Mouse (Mus musculus): ENCODE data around the gene Rtn4. TPM values are rescaled to one million over a fixed set of nuclear protein-coding genes. Genes with fewer than 3 reads are reported as not detected.

Gene Rtn4
- total and polyA plus RNA-seq, 3 experiments = 95.8 to 224 (median 168) TPM

DNA sequence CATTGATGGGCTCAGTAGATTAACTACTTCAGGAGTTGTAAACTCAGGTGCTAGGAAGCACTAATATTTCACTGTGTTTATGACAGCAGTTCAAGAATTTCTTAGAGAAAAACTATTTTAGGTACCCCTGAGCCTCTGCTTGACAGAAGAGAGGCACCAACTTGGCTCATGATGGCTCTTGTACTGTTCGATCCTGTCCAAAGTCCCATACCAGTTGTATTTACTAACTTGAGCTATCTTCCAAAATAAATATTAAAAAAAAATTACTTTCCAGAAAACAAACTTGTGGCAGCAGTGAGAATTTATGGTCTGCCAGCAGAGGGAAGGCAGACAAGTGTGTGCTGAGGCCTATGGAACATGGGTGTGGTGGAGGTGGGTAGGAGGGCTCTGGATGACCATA, 70.0 kb downstream of the Rtn4 start:
- no peak for DNase-seq (ENCODE audit: extremely low read depth)
- Histone ChIP-seq H3K4me1 (ENCODE audit: control insufficient read depth in 1 of 2, insufficient read depth in 2 of 2) (peaks cover 3 to 15% of the 10 kb centered on the region in 2 experiments; a peak in 2 of 4 replicates), H3K27me3 (replicated peaks) (no peaks in the 10 kb centered on the region), H3K4me3 (replicated peaks in 1 of 3; ENCODE audit: low read depth in 2 of 3, low read length in 2 of 3, poor library complexity in 1 of 3) (no peak overlapping the region), H3K9ac (ENCODE audit: insufficient read depth, low read depth) (no peak overlapping the region), H3K36me3 (replicated peaks in 1 of 2; ENCODE audit: control insufficient read depth in 1 of 2, insufficient read depth in 1 of 2, low read length in 1 of 2) (peaks cover 0 to 12% of the 10 kb centered on the region in 2 experiments), H3K4me2 (ENCODE audit: insufficient read depth, low read depth, poor library complexity, severe bottlenecking) (no peak overlapping the region), H3K9me3 (replicated peaks; ENCODE audit: low read length) (no peaks in the 10 kb centered on the region), H3K27ac (ENCODE audit: insufficient read depth, low read depth) (no peak overlapping the region), H3K79me2 (replicated peaks; ENCODE audit: control insufficient read depth, extremely low read depth, insufficient read depth, poor library complexity, severe bottlenecking) (no peaks in the 10 kb centered on the region)
- dilution Hi-C loops (cut with MboI; ENCODE audit: extremely low pct_ligation_motif_present, extremely low pct_unique_long_range_greater_than_20kb, low sequenced_read_pairs) = no loop called here
- TF ChIP-seq EP300 (IDR thresholded peaks at IDR 0.05; ENCODE audit: low read length) (no peak), ZMIZ1 (IDR thresholded peaks at IDR 0.05; ENCODE audit: low read depth, low read length) (no peak), E2F4 (IDR thresholded peaks at IDR 0.05; ENCODE audit: insufficient replicate concordance, low read depth, low read length) (no peak), GABPA (IDR thresholded peaks at IDR 0.05; ENCODE audit: insufficient replicate concordance, low read depth, low read length) (no peak), CHD2 (IDR thresholded peaks at IDR 0.05; ENCODE audit: low read length) (no peak), TBP (conservative IDR thresholded peaks at IDR 0.05; ENCODE audit: low read depth, low read length) (no peak), IRF4 (IDR thresholded peaks at IDR 0.05; ENCODE audit: low read depth, low read length) (no peak), ZNF384 (IDR thresholded peaks at IDR 0.05; ENCODE audit: low read depth, low read length) (no peak), CTCF (conservative IDR thresholded peaks at IDR 0.05 in 1 of 2, IDR thresholded peaks at IDR 0.05 in 1 of 2; ENCODE audit: low read depth in 2 of 2, low read length in 2 of 2) (no peak), JUND (conservative IDR thresholded peaks at IDR 0.05; ENCODE audit: low read depth, low read length) (no peak), NRF1 (IDR thresholded peaks at IDR 0.05; ENCODE audit: low read depth, low read length) (no peak), UBTF (IDR thresholded peaks at IDR 0.05; ENCODE audit: low read depth, low read length) (no peak), MXI1 (IDR thresholded peaks at IDR 0.05; ENCODE audit: low read depth, low read length) (no peak), SIN3A (IDR thresholded peaks at IDR 0.05; ENCODE audit: low read length) (no peak), ZKSCAN1 (IDR thresholded peaks at IDR 0.05; ENCODE audit: borderline replicate concordance, low read depth, low read length) (no peak), KAT2A (IDR thresholded peaks at IDR 0.05; ENCODE audit: insufficient replicate concordance, low read length) (no peak), MAX (IDR thresholded peaks at IDR 0.05; ENCODE audit: low read length) (no peak), JUN (IDR thresholded peaks at IDR 0.05; ENCODE audit: insufficient read depth, low read depth, low read length) (no peak)
- in situ Hi-C loops (cut with MboI; ENCODE audit: low pct_ligation_motif_present, low pct_unique_long_range_greater_than_20kb, low sequenced_read_pairs) = no loop called here

GRCm38 (mm10) chr11:29765063-29765462, 72.3 kb downstream of the Rtn4 start:
- no peak overlapping the region for H3K27ac ChIP-seq (ENCODE audit: insufficient read depth, low read depth)
- in situ Hi-C loops (cut with MboI; ENCODE audit: low pct_ligation_motif_present, low pct_unique_long_range_greater_than_20kb, low sequenced_read_pairs) = no loop called here

More at GRCm38 (mm10) chr11:29765063-29765462, 72.3 kb downstream of the Rtn4 start:
- no peak for DNase-seq (ENCODE audit: extremely low read depth)
- no peak overlapping the region for H3K9ac ChIP-seq (ENCODE audit: insufficient read depth, low read depth)
- no peak overlapping the region for H3K4me3 ChIP-seq (replicated peaks in 1 of 3; ENCODE audit: low read depth in 2 of 3, low read length in 2 of 3, poor library complexity in 1 of 3)
- peaks cover 0 to 6% of the 10 kb centered on the region in 2 experiments for H3K36me3 ChIP-seq (replicated peaks in 1 of 2; ENCODE audit: control insufficient read depth in 1 of 2, insufficient read depth in 1 of 2, low read length in 1 of 2)
- no peaks in the 10 kb centered on the region for H3K9me3 ChIP-seq (replicated peaks; ENCODE audit: low read length)
- H3K4me1 ChIP-seq (ENCODE audit: control insufficient read depth in 1 of 2, insufficient read depth in 2 of 2) = peaks cover 7 to 18% of the 10 kb centered on the region in 2 experiments; a peak in 3 of 4 replicates
- H3K79me2 ChIP-seq (replicated peaks; ENCODE audit: control insufficient read depth, extremely low read depth, insufficient read depth, poor library complexity, severe bottlenecking) = no peaks in the 10 kb centered on the region
- no peaks in the 10 kb centered on the region for H3K27me3 ChIP-seq (replicated peaks)
- dilution Hi-C loops (cut with MboI; ENCODE audit: extremely low pct_ligation_motif_present, extremely low pct_unique_long_range_greater_than_20kb, low sequenced_read_pairs) = no loop called here
- H3K4me2 ChIP-seq (ENCODE audit: insufficient read depth, low read depth, poor library complexity, severe bottlenecking) = no peak overlapping the region
- TF ChIP-seq ZKSCAN1 (IDR thresholded peaks at IDR 0.05; ENCODE audit: borderline replicate concordance, low read depth, low read length) (no peak), SMC3 (IDR thresholded peaks at IDR 0.05; ENCODE audit: low read depth, low read length) (no peak), MYC (IDR thresholded peaks at IDR 0.05; ENCODE audit: low read depth, low read length) (no peak), BHLHE40 (IDR thresholded peaks at IDR 0.05; ENCODE audit: low read depth, low read length) (no peak), USF2 (conservative IDR thresholded peaks at IDR 0.05; ENCODE audit: low read depth, low read length) (no peak), NELFE (IDR thresholded peaks at IDR 0.05; ENCODE audit: low read depth, low read length) (no peak), JUN (IDR thresholded peaks at IDR 0.05; ENCODE audit: insufficient read depth, low read depth, low read length) (no peak), HCFC1 (IDR thresholded peaks at IDR 0.05; ENCODE audit: low read depth, low read length) (no peak), CTCF (conservative IDR thresholded peaks at IDR 0.05 in 1 of 2, IDR thresholded peaks at IDR 0.05 in 1 of 2; ENCODE audit: low read depth in 2 of 2, low read length in 2 of 2) (no peak), NRF1 (IDR thresholded peaks at IDR 0.05; ENCODE audit: low read depth, low read length) (no peak), USF1 (IDR thresholded peaks at IDR 0.05; ENCODE audit: low read depth, low read length) (no peak), ETS1 (conservative IDR thresholded peaks at IDR 0.05; ENCODE audit: low read depth, low read length) (no peak), ZC3H11A (IDR thresholded peaks at IDR 0.05; ENCODE audit: low read depth, low read length) (no peak), POLR2A (IDR thresholded peaks at IDR 0.05; ENCODE audit: low read depth, low read length) (no peak), KAT2A (IDR thresholded peaks at IDR 0.05; ENCODE audit: insufficient replicate concordance, low read length) (no peak), TCF12 (IDR thresholded peaks at IDR 0.05; ENCODE audit: low read depth, low read length) (no peak), ZMIZ1 (IDR thresholded peaks at IDR 0.05; ENCODE audit: low read depth, low read length) (no peak), MXI1 (IDR thresholded peaks at IDR 0.05; ENCODE audit: low read depth, low read length) (no peak), EP300 (IDR thresholded peaks at IDR 0.05; ENCODE audit: low read length) (no peak), CHD1 (IDR thresholded peaks at IDR 0.05; ENCODE audit: low read depth, low read length) (no peak)
